Mouse (Mus musculus) left cerebral cortex, postnatal 25 days (tissue): ENCODE results near the gene Tmem259. TPM values are rescaled to one million over a fixed set of nuclear protein-coding genes. Genes with fewer than 3 reads are reported as not detected.

Source experiments
- DNase-seq, 2 experiments: peaks; one replicate each; pipeline ENCODE4 v3.0.0; 2022; ENCODE audit warnings: low spot score in 2 of 2, mixed read lengths in 1 of 2
- intact Hi-C: fragments of 180-260 bp; cut with DNase I; formaldehyde crosslinking; loops from one replicate; pipeline ENCODE4 v1.15.1; 2025
- total RNA-seq, 2 experiments: library from RNA; stranded (reverse); gene quantifications; 2 replicates each; pipeline ENCODE4 v1.2.3; 2021

Tmem259 gene
- total RNA-seq, 2 experiments from 2014 or later, result 123 to 124 TPM

DNA sequence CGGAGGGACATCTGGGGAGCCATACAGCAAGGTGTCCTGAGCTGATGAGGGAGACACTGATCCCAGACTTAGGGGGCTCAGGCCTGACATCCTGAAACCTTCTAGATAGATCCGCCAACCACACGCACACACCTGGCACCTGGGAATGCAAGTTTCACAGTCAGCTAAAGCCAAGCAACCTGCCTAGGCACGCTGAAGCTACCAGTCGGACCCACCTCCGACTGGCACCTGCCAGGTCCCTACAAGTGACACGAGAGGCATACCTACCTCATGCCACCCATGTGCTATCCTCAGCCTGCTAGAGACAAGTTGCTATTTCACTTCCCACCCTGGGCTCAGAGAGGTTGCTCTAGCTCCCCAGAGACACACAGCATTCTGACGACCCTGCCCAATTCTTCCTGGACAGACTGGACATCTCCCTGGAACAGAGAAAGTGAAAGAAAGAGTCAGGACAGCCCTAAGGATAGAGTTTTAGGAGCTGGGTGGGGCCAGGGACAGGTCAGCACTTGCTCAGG is 5.2 kb upstream of the Tmem259 start:
- intact Hi-C loops, result loop anchor here (5.0 kb wide), 1 partner anchor 63 kb away; no protein-coding TSS in a partner anchor
- DNase-seq, result no peak

DNA sequence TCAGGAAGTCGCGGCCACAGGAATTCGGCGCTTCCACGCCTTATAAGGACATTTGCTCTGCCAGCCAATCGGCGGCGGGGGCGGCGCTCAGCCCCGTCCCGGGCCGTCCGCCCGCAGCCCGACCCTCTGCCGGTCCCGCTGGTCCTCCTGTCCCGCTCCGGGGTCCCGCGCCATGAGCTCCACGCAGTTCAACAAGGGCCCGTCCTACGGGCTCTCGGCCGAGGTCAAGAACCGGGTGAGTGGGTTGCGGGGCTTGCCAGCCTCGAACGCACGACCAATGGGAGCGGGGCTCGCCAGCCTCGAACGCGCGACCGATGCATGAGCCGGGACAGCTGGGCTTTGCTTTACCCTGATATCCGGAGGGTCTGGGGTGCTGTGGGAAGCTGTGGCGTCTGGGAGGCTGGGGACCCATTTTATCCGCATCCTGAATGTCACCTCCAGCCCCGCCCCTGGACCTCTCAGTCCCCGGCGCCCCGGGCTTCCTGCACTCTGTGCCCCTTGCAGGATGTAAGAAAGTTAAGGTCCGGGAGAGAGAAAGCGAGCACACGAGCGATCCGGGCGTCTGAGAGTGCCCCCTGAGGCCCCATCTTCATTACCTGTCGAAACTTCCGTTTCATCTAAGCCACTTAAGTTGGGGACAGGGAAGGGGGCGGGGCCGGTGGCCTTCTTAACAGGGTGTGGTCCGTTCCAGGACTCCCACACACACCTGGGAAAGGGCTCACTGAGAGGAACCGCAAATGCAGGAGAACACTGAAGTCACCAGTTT is 4.6 kb upstream of the Tmem259 start, which contains the start of gene Cnn2:
Gene Cnn2 (plus strand): TSS at position 79 of the 766 bp plus-strand sequence.
- intact Hi-C loops, result loop anchor here (5.0 kb wide), 1 partner anchor 64 kb away; no protein-coding TSS in a partner anchor
- no peak for DNase-seq

DNA sequence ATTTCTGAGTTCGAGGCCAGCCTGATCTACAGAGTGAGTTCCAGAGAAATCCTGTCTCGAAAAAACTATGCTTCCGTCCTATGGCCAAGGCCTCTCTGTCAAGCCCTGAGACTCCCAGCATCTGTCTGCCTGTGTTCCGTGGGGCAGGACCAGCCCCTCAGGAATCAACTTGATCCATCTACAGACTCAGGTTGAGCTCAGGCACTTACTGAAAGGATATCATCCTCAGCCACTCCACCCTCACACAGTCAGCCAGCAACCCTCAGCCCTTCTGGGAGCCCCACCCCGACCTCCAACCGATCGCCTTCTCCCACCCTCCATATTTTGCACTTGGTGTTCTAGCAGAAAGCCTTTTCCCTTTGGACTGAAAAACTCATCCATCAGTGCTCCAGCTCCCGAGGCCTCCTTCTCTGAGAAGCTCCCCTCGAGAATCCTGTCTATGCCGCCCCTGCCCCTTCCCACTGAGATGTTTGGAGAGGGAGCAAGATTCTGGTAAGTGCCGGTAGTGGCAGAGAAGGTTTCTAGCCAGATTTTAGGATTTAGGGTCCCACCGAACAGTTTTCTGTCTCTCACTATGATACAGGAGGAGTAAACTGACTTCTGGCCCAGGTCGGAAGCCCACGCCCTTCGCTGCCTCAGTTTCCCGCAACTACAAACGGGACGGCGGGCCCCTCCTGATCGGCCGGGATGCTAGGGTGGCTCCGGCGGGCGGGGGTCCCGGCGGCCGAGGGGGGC is 3.8 kb upstream of the Tmem259 start:
- intact Hi-C loops, result loop anchor here (5.0 kb wide), 1 partner anchor 64 kb away; no protein-coding TSS in a partner anchor
- no peak for DNase-seq

DNA sequence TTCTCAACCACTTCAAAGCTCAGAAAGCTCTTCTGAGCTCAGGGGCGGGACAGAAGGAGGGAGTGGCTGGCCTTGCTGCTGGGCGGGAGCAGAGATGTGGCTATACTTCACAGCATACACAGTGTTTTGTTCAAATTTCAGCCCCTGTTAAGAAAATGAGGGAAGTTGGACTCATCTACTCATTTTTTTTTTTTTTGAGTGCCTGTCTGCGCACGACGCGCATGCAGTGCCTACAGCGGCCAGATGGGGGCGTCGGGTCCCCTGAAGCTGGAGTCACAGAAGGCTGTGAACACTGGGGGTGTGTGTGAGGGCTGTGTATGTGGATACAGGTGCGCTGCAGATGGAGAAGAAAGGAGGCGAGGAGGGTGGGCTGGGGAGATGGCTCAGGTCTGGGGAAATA is 2.8 kb upstream of the Tmem259 start:
- peak; percentile 75 to 83 for DNase-seq
- intact Hi-C loops, result loop anchor here (5.0 kb wide), 1 partner anchor 65 kb away; no protein-coding TSS in a partner anchor

DNA sequence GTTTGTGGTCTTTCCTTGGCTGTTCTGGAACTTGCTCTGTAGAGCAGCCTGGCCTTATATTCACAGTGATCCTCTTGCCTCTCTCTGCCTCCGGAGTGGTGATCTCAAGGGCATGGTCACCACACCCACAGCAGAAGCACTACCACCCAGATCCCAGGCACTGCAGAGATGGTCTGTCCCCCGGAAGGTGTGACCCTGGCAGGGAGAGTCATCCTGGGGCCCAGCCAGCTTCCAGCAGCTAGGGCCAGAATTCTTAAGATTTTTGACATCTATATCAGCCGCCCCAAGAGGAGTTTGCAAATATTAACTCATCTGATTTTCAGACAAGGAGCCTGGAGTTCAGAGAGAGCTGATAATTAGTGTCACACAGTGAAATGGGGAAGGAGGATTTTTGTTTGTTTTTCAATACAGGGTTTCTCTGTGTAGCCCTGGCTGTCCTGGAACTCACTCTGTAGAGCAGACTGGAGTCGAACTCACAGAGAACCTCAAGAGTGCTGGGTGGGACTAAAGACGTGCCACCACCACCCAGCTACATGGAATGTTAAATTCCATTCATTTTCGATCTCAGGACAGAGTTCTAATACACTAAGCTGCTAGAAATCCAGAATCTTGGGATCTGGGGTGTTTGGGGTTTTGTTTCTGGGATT is 2.2 kb upstream of the Tmem259 start:
- no peak for DNase-seq
- intact Hi-C loops, result loop anchor here (5.0 kb wide), 1 partner anchor 66 kb away; no protein-coding TSS in a partner anchor

DNA sequence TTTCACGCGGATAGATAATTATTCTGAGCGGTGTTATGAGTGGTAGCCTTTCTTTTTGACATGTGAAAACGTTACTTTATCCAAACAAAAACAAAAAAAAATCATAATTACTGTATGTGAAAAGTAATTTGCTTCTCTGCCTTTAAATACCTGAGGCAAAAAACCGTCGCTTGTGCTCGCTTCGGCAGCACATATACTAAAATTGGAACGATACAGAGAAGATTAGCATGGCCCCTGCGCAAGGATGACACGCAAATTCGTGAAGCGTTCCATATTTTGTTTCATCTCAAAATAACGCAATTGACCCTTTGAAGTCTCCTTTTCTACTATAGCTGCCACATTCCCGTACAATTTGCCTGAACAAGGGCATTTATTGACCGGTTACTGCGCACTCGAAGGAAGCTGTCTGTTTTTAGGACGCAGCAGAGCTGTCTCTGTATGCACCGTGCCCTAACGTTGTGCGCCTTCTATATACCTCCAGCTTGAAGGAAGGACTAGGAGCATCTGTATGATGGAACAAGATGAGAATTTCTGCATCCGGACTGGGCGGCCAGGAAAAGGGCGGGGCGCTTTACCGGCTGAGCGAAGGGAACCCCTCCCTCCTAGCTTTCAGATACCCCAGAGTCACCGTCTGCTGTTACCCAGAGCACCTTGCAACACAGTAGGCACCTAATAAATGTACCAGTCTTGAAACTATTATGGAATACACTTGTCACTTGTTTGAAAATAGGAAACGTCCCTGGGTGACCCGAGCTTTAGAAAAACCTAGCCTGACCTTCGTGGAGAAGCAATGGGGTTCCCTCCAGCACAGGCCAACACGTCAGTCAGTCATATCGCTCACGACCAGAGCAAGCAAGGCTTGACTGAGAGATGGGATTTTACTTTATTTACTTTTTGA is 1.5 kb upstream of the Tmem259 start:
- intact Hi-C loops, result loop anchor here (2.0 to 5.0 kb wide), 4 partner anchors 53 to 153 kb away; partner anchors contain the start of genes Atp5d, Polr2e and Stk11
- DNase-seq, result peak; percentile 71 to 81

DNA sequence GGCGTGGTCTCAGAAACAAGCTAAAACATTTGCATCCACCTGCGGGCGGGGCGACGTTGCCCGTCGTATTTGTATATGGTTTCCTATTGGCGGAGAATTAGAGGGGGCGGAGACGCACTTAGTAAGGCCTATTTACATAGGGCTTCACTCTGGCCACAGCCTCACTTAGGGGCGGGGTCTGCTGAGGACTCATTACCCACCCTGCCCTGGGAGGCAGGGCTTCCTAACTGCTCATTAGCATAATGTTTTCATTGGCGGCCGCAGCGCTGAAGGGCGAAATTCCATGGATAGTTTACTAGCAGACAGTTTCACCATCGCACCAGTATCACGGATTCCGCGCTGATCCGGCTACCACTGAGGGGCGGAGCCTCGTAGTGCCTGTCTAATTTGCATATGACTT is 741 bp upstream of the Tmem259 start:
- intact Hi-C loops, result loop anchor here (2.0 to 5.0 kb wide), 4 partner anchors 54 to 154 kb away; partner anchors contain the start of genes Atp5d, Polr2e and Stk11

DNA sequence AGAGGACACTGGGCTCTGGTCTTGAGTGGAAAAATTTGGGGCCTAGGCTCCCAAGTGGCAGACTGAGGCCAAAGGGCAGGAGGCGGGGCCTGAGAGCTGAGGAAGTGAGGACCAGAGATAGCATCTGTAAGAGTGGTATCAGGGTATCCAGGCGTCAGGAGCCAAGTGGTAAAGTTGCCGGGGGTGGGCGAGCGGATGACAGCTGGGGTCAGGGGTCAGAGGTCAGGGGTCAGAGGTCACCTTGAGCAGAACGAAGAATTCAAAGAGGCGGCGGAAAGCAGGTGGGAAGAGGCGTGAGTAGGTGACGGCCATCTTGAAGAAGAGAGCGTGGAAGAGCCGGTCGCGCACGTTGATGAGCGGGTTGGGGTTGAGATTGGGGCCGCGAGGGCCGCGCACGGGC is 460 bp downstream of the Tmem259 start:
- DNase-seq, result peak; percentile 63 to 64
- intact Hi-C loops, result loop anchor here (2.0 kb wide), 4 partner anchors 23 to 155 kb away; partner anchors contain the start of genes Atp5d, Polr2e, Stk11 and Wdr18

More for the DNA sequence above, 741 bp upstream of the Tmem259 start:
- peak; percentile 98 to 99 for DNase-seq

DNA sequence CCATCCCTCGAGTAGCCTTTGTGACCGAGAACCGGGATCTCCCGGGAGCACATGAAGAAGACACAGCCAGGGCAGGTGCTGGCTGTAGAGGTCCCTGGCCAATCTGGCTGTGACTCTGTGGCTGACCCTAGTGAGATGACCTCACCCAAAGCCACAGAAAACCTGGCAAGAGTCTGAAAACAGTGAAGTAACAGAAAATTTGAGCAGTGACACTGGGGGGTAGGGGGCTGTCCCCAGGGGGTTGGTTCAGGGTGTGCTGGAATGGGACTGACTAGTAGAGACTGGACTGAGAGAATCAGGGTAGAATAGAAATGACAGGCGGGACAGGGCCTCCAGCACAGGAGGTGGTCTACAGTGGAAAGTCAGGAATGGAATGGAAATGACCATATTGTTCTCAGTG is 925 bp downstream of the Tmem259 start:
- intact Hi-C loops, result loop anchor here (2.0 kb wide), 1 partner anchor 22 kb away; the partner anchor contains the start of gene Wdr18
- DNase-seq, result no peak

DNA sequence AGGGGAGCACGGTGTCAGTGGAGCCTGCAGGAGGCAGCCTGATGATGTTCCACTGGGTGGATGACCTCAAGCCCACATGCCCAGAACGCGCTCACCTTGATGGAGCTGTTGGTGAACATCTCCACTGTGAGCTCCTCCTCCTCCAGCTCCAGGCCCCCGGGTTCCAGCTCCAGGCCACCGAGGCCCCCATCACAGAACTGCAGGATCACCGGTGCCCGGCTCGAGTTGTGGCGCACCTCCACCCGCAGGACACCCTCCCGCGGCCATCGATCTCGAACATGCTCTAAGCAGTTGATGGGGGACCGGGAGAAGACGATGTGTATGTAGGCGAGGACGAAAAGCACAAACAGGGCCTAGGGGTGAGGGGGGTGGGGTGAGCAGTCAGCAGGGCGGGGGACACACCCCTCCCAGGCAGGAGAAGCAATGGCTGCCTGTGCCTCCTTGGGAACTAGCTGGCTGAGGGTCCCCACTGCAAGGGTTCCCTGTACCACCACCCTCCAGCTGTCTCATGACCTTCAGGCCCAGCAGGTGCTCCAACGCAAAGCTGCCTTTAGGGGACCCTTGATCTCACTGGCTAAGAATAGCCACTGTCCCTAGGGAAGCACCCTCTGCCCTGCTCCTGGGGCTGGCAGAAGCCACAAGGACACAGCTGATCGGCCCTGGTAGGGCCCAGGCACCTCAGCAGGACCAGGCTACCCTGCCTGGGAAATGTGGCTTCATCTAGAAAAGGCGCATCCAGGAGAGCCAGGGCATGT is 4.6 kb downstream of the Tmem259 start:
- intact Hi-C loops, result loop anchor here (2.0 kb wide), 1 partner anchor 13 kb away; no protein-coding TSS in a partner anchor
- no peak for DNase-seq

DNA sequence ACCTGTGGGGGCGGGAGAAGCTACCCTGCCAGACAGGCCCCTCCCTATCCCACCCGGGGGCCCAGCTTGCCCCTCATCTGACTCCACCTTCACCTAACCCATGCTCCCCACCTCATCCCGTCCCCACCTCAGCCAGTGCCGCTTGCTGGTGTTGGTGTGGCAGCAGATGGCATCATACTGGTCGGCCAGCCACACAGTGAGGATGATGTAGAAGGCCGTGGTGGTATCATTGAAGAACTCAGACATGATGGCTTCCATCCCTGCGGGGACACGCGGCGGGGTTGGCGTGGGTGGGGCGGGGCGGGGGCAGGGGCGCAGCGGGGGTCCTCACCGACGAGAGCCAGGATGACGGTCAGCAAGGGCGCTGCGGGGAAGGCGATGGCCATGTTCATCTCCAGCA is 6.1 kb downstream of the Tmem259 start:
- DNase-seq, result no peak
- intact Hi-C loops, result no loop called here

DNA sequence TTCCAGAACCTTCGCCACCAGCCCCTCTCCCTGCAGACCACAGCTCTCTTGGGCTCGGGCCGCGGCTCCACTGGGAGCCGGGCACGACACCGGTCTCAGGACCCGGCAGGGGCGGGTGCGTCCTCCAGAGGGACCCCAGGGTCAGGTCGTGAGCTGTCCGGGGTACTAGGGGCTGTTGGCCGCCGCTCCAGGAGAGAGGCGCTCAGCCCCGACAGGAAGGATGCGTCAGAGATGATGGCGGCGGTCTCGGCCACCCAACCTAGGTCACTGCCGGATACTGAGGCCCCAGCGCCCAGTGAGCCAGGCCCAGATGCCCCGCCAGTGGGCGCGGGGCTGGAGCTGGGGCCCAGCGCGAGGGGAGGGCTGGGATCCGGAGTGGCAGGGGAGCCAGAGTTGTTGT is 6.8 kb downstream of the Tmem259 start:
- intact Hi-C loops, result no loop called here
- no peak for DNase-seq

DNA sequence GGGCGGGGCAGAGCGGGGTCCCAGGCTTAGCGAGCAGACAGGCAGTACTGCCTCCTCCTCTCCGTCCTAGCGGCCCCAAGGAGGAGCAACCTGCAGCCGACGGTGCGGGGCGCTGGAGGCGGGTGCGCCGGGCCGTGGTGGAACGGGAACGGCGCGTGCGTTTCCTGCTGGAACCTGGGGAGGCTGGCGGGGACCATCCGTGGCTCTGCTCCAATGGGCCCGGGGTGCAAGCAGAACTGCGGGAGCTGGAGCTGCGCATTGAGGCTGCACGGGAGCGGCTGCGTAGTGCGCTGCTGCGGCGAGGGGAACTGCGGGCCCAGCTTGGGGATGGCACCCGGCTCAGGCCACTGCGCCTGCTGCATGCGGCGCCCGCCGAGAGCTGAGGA is 7.4 kb downstream of the Tmem259 start:
- intact Hi-C loops, result no loop called here
- no peak for DNase-seq

DNA sequence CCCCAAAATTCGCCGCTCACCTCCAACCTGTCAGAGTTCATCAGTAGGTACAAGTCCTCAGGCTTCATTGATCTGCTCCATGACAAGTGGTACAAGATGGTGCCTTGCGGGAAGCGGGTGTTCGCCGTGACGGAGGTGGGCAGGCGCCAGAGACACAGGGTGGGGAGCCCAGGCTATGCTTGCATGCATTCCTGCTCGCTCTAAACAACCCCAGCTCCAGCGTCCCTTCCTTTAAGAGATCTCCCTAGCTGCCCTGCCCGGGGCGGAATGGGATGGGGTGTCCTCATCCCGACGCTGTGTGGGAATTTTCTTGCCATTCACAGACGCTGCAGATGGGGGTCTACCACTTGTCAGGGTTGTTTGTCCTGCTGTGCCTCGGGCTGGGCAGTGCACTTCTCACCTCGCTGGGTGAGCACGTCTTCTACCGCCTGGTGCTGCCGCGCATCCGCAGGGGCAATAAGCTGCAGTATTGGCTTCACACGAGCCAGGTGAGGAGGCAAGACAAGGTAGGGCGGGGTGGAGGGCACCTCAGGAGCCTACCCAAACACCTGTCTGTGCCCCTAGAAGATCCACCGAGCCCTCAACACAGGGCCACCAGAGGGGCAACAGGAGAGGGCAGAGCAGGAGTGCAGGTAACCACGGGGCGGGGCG is 7.9 kb downstream of the Tmem259 start:
- no peak for DNase-seq
- intact Hi-C loops, result no loop called here

DNA sequence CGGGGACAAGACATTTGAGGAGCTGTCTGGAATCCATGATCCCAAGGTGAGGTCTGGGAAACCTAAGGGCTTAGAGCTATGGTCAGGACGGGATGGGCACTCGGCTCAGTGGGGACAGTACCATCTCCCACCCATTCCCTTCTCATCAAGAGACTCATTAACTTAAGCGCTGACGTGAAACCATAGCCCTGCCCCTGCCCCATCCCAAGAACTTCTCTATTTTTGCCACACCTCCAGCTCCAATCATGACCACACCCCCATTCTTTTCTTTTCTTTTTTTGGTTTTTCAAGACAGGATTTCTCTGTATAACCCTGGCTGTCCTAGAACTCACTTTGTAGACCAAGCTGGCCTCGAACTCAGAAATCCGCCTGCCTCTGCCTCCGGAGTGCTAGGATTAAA is 9.5 kb downstream of the Tmem259 start:
- intact Hi-C loops, result no loop called here
- DNase-seq, result no peak

DNA sequence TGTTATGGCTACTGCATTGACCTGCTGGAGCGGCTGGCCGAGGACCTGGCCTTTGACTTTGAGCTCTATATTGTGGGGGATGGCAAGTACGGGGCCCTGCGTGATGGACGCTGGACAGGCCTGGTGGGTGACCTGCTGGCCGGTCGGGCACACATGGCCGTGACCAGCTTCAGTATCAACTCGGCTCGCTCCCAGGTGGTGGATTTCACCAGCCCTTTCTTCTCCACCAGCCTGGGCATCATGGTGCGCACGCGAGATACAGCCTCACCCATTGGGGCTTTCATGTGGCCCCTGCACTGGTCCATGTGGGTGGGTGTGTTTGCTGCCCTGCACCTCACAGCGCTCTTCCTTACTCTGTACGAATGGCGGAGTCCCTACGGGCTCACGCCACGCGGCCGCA is 10.0 kb downstream of the Tmem259 start:
- DNase-seq, result no peak
- intact Hi-C loops, result no loop called here

DNA sequence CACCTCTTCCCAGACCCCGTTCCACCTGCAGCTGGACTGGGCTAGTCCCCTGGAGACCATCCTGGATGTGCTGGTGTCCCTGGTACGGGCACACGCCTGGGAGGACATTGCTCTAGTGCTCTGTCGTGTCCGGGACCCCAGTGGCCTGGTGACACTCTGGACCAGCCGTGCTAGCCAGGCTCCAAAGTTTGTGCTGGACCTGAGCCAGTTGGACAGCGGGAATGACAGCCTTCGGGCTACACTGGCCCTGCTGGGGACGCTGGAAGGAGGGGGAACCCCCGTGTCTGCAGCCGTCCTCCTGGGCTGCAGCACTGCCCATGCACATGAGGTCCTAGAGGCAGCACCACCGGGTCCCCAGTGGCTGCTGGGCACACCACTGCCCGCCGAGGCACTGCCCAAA is 11.3 kb downstream of the Tmem259 start:
- intact Hi-C loops, result no loop called here
- DNase-seq, result no peak

DNA sequence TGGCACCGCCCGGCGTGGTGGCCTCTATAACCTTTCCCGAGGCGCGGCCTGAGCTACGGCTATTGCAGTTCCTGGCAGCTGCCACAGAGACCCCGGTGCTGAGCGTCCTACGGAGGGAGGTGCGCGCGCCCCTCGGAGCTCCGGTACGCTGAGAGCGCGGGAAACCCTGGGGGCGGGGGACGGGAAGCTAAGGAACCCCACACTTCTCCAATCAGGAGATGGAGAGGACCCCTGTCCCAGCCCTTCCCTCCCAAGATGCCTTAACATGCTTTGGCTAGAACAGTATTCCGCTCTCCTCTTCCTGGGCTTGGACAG is 13.0 kb downstream of the Tmem259 start:
- intact Hi-C loops, result no loop called here
- no peak for DNase-seq
